Mouse (Mus musculus) liver, adult 2 months (tissue): ENCODE results near the gene Vcp. TPM values are rescaled to one million over a fixed set of nuclear protein-coding genes. Genes with fewer than 3 reads are reported as not detected.
A peak's percentile ranks its signal among the peaks of the same experiment; 100 is the strongest.

ENCODE experiments used
- DNase-seq: peaks from one replicate; pipeline ENCODE4 v3.0.0-alpha.2; 2011; ENCODE audit warnings: low read depth, low spot score; ENCODE audit errors: extremely low read depth
- H3K27ac ChIP-seq: fragments of 200-500 bp; replicated peaks from 2 replicates; pipeline ENCODE4 v1.5.1; 2012; ENCODE audit warnings: low read depth, mild to moderate bottlenecking, control low read depth, inconsistent platforms, low read length; ENCODE audit not compliant: insufficient read depth
- H3K27me3 ChIP-seq: fragments of 200-500 bp; 2 replicates; pipeline ENCODE4 v1.6.1; 2012; ENCODE audit warnings: mild to moderate bottlenecking, moderate library complexity, low read length, inconsistent platforms; ENCODE audit not compliant: control insufficient read depth, insufficient read depth
- H3K36me3 ChIP-seq: fragments of 200-500 bp; 2 replicates; pipeline ENCODE4 v1.6.1; 2012; ENCODE audit warnings: low read length, inconsistent platforms; ENCODE audit not compliant: control insufficient read depth, insufficient read depth
- H3K4me1 ChIP-seq: fragments of 200-500 bp; 2 replicates; pipeline ENCODE4 v1.6.1; 2011; ENCODE audit warnings: low read length; ENCODE audit not compliant: control insufficient read depth, insufficient read depth
- H3K4me3 ChIP-seq: fragments of 200-500 bp; 2 replicates; pipeline ENCODE4 v1.5.1; 2011; ENCODE audit warnings: low read depth, mild to moderate bottlenecking, control low read depth, low read length, moderate library complexity; ENCODE audit not compliant: insufficient read depth
- H3K79me2 ChIP-seq: fragments of 200-500 bp; 2 replicates; pipeline ENCODE4 v1.6.1; 2012; ENCODE audit warnings: inconsistent platforms, mild to moderate bottlenecking, low read length, moderate library complexity; ENCODE audit not compliant: control insufficient read depth, insufficient read depth
- H3K9ac ChIP-seq: fragments of 200-500 bp; 2 replicates; pipeline ENCODE4 v1.6.1; 2012; ENCODE audit warnings: low read depth, mild to moderate bottlenecking, control low read depth, inconsistent platforms, low read length
- CTCF ChIP-seq: fragments of 200-500 bp; IDR thresholded peaks from 2 replicates; pipeline ENCODE4 v1.5.1; 2011; ENCODE audit warnings: low read depth, low read length, control low read depth
- POLR2A ChIP-seq: fragments of 200-500 bp; IDR thresholded peaks from 2 replicates; pipeline ENCODE4 v1.6.1; 2011; ENCODE audit warnings: low read length, control low read depth; ENCODE audit not compliant: insufficient read depth; ENCODE audit errors: extremely low read depth
- WGBS: fragments of 180-500 bp; shearing (Covaris S2); methylation state at CpG from one replicate; pipeline ENCODE4 v1.1.7; 2018; 5-methylcytosine and 5-hydroxymethylcytosine counted together
- polyA plus RNA-seq: library from polyadenylated mRNA; depleted of rRNA; stranded (reverse); fragments of >200 nt; gene quantifications from 2 replicates; pipeline ENCODE4 v1.2.3, GENCODE M21; 2012
- total RNA-seq: library from RNA; depleted of rRNA; stranded (reverse); fragments of >200 nt; gene quantifications from 2 replicates; pipeline ENCODE4 v1.2.3, GENCODE M21; 2014

Gene Vcp
- total and polyA plus RNA-seq, 2 experiments, result 157 to 182 TPM

GRCm38 (mm10) chr4:43044673-43045072, 44.4 kb upstream of the Vcp start:
- H3K4me3 ChIP-seq, result 0 out of 2 replicates have a peak overlapping the region, but pooled peaks have one; percentile 1
- 50% methylated on average over 4 of the region's 4 CpGs for WGBS
- peaks cover 10% of the 10 kb centered on the region; the same call in 1 of the 2 replicates for H3K4me1 ChIP-seq

GRCm38 (mm10) chr4:43043644-43044357, 43.5 kb upstream of the Vcp start:
- TF ChIP-seq CTCF, result no peak
- no peak for TF ChIP-seq POLR2A
- peaks cover 17% of the 10 kb centered on the region for H3K4me1 ChIP-seq
- peak overlapping the region; percentile 32 for H3K27ac ChIP-seq
- no peak overlapping the region for H3K9ac ChIP-seq
- no peaks in the 10 kb centered on the region for H3K36me3 ChIP-seq
- H3K4me3 ChIP-seq, result no peak overlapping the region
- DNase-seq, result no peak
- H3K27me3 ChIP-seq, result no peaks in the 10 kb centered on the region
- no peaks in the 10 kb centered on the region for H3K79me2 ChIP-seq
- WGBS, result 47% methylated on average over 7 of the region's 7 CpGs

More at GRCm38 (mm10) chr4:43044673-43045072, 44.4 kb upstream of the Vcp start:
- H3K36me3 ChIP-seq, result no peaks in the 10 kb centered on the region
- H3K9ac ChIP-seq, result peak overlapping the region; percentile 61; the same call in 1 of the 2 replicates
- no peaks in the 10 kb centered on the region for H3K27me3 ChIP-seq
- no peak for TF ChIP-seq CTCF
- no peaks in the 10 kb centered on the region for H3K79me2 ChIP-seq
- peak overlapping the region; percentile 46 for H3K27ac ChIP-seq
- no peak for DNase-seq

- H3K4me1 ChIP-seq, result peaks cover 17% of the 10 kb centered on the region
- no peak overlapping the region for H3K9ac ChIP-seq
- H3K27ac ChIP-seq, result no peak overlapping the region
- TF ChIP-seq POLR2A (no peak), CTCF (no peak)
- DNase-seq, result no peak
- H3K27me3 ChIP-seq, result no peaks in the 10 kb centered on the region
- WGBS, result 64% methylated on average over 9 of the region's 9 CpGs
- no peaks in the 10 kb centered on the region for H3K36me3 ChIP-seq
- H3K4me3 ChIP-seq, result no peak overlapping the region
- H3K79me2 ChIP-seq, result no peaks in the 10 kb centered on the region
These were observed 40.7 kb upstream of the Vcp start for GRCm38 (mm10) chr4:43040881-43041547.

- WGBS, result under 1% methylated on average over 25 of the region's 25 CpGs
- Histone ChIP-seq H3K4me1 (peaks cover 15% of the 10 kb centered on the region), H3K27me3 (no peaks in the 10 kb centered on the region), H3K9ac (peak overlapping the region; percentile 83), H3K27ac (peak overlapping the region; percentile 60), H3K4me3 (peak overlapping the region; percentile 86), H3K79me2 (no peaks in the 10 kb centered on the region), H3K36me3 (no peaks in the 10 kb centered on the region)
- peak; percentile 95 for DNase-seq
- TF ChIP-seq POLR2A (peak; percentile 85; the same call in 1 of the 2 replicates), CTCF (no peak)
These were observed 39.8 kb upstream of the Vcp start for GRCm38 (mm10) chr4:43040114-43040572.

GRCm38 (mm10) chr4:43039609-43040008, 39.3 kb upstream of the Vcp start:
- DNase-seq, result no peak
- H3K27ac ChIP-seq, result peak overlapping the region; percentile 60
- no peaks in the 10 kb centered on the region for H3K36me3 ChIP-seq
- TF ChIP-seq CTCF (no peak), POLR2A (no peak)
- H3K9ac ChIP-seq, result peak overlapping the region; percentile 83
- peaks cover 13% of the 10 kb centered on the region for H3K4me1 ChIP-seq
- 2% methylated on average over 11 of the region's 11 CpGs for WGBS
- peak overlapping the region; percentile 86 for H3K4me3 ChIP-seq
- no peaks in the 10 kb centered on the region for H3K79me2 ChIP-seq
- H3K27me3 ChIP-seq, result no peaks in the 10 kb centered on the region
